Mouse (Mus musculus): ENCODE data around the gene Aox3. TPM values are rescaled to one million over a fixed set of nuclear protein-coding genes. Genes with fewer than 3 reads are reported as not detected.
A peak's percentile ranks its signal among the peaks of the same experiment; 100 is the strongest.

Aox3 gene
- polyA plus RNA-seq (2014; fragmentation: Nextera tagmentation; extraction: Ambion mirVana) = not detected in 2 replicates

GRCm38 (mm10) chr1:58112880-58113279 lies at the start of gene Aox3:
Gene Aox3, plus strand, starts transcription at chr1:58113130.
- Histone ChIP-seq H3K4me2 (no peak within 1 kb of the TSS), H3K4me1 (replicated peaks; ENCODE audit: control insufficient read depth, insufficient read depth, low read length) (no peaks in the 10 kb centered on the region), H3K27me3 (replicated peaks; ENCODE audit: control insufficient read depth, insufficient read depth, low read length) (no peaks in the 10 kb centered on the region), H3K27ac (ENCODE audit: low read depth, low read length) (no peak within 1 kb of the TSS), H3K36me3 (ENCODE audit: control insufficient read depth, insufficient read depth, low read length) (no peaks in the 10 kb centered on the region), H3K9me3 (ENCODE audit: control insufficient read depth, low read length) (no peaks in the 10 kb centered on the region), H3K9ac (ENCODE audit: low read depth, low read length) (no peak within 1 kb of the TSS), H3K4me3 (ENCODE audit: low read depth, low read length) (no peak within 1 kb of the TSS)
- peak; percentile 40 for DNase-seq (ENCODE audit: low spot score)
- no peak for ATAC-seq (replicated peaks; ENCODE audit: low FRiP score)
- WGBS = 14% methylated on average over 11 of the region's 11 CpGs

GRCm38 (mm10) chr1:58065151-58065550 lies 47.8 kb upstream of the Aox3 start:
- H3K36me3 ChIP-seq (ENCODE audit: control insufficient read depth, insufficient read depth, low read length) = no peaks in the 10 kb centered on the region
- WGBS = 92% methylated on average over 5 of the region's 5 CpGs
- no peak for ATAC-seq (replicated peaks; ENCODE audit: low FRiP score)

GRCm38 (mm10) chr1:58065606-58066005 lies 47.3 kb upstream of the Aox3 start:
- H3K9me3 ChIP-seq (ENCODE audit: control insufficient read depth, low read length) = no peaks in the 10 kb centered on the region
- H3K4me3 ChIP-seq (ENCODE audit: low read depth, low read length) = no peak overlapping the region
- H3K4me1 ChIP-seq (replicated peaks; ENCODE audit: control insufficient read depth, insufficient read depth, low read length) = no peaks in the 10 kb centered on the region
- ATAC-seq (replicated peaks; ENCODE audit: low FRiP score) = no peak
- 79% methylated on average over 3 of the region's 3 CpGs for WGBS
- no peaks in the 10 kb centered on the region for H3K27me3 ChIP-seq (replicated peaks; ENCODE audit: control insufficient read depth, insufficient read depth, low read length)
- H3K27ac ChIP-seq (ENCODE audit: low read depth, low read length) = no peak overlapping the region
- DNase-seq (ENCODE audit: low spot score) = no peak
- H3K4me2 ChIP-seq = no peak overlapping the region
- H3K36me3 ChIP-seq (ENCODE audit: control insufficient read depth, insufficient read depth, low read length) = no peaks in the 10 kb centered on the region
- H3K9ac ChIP-seq (ENCODE audit: low read depth, low read length) = no peak overlapping the region

More at GRCm38 (mm10) chr1:58065151-58065550, 47.8 kb upstream of the Aox3 start:
- Histone ChIP-seq H3K9me3 (ENCODE audit: control insufficient read depth, low read length) (no peaks in the 10 kb centered on the region), H3K4me3 (ENCODE audit: low read depth, low read length) (no peak overlapping the region), H3K4me1 (replicated peaks; ENCODE audit: control insufficient read depth, insufficient read depth, low read length) (no peaks in the 10 kb centered on the region), H3K9ac (ENCODE audit: low read depth, low read length) (no peak overlapping the region), H3K27me3 (replicated peaks; ENCODE audit: control insufficient read depth, insufficient read depth, low read length) (no peaks in the 10 kb centered on the region), H3K4me2 (no peak overlapping the region), H3K27ac (ENCODE audit: low read depth, low read length) (no peak overlapping the region)
- no peak for DNase-seq (ENCODE audit: low spot score)

- no peak overlapping the region for H3K4me2 ChIP-seq
- ATAC-seq (replicated peaks; ENCODE audit: low FRiP score) (no peak), DNase-seq (ENCODE audit: low spot score) (no peak)
- no peaks in the 10 kb centered on the region for H3K9me3 ChIP-seq (ENCODE audit: control insufficient read depth, low read length)
- H3K27ac ChIP-seq (ENCODE audit: low read depth, low read length) = no peak overlapping the region
- no peaks in the 10 kb centered on the region for H3K36me3 ChIP-seq (ENCODE audit: control insufficient read depth, insufficient read depth, low read length)
- H3K27me3 ChIP-seq (replicated peaks; ENCODE audit: control insufficient read depth, insufficient read depth, low read length) = no peaks in the 10 kb centered on the region
- WGBS = 84% methylated on average over 6 of the region's 6 CpGs
- H3K4me3 ChIP-seq (ENCODE audit: low read depth, low read length) = no peak overlapping the region
- H3K4me1 ChIP-seq (replicated peaks; ENCODE audit: control insufficient read depth, insufficient read depth, low read length) = no peaks in the 10 kb centered on the region
- H3K9ac ChIP-seq (ENCODE audit: low read depth, low read length) = no peak overlapping the region
Measured at GRCm38 (mm10) chr1:58069181-58069580, 43.7 kb upstream of the Aox3 start.

- 87% methylated on average over 11 of the region's 11 CpGs for WGBS
Measured at GRCm38 (mm10) chr1:58070091-58070490, 42.8 kb upstream of the Aox3 start.

GRCm38 (mm10) chr1:58071006-58071405 lies 41.9 kb upstream of the Aox3 start:
- Histone ChIP-seq H3K27ac (ENCODE audit: low read depth, low read length) (no peak overlapping the region), H3K4me3 (ENCODE audit: low read depth, low read length) (no peak overlapping the region), H3K9ac (ENCODE audit: low read depth, low read length) (no peak overlapping the region), H3K9me3 (ENCODE audit: control insufficient read depth, low read length) (no peaks in the 10 kb centered on the region), H3K27me3 (replicated peaks; ENCODE audit: control insufficient read depth, insufficient read depth, low read length) (no peaks in the 10 kb centered on the region), H3K4me2 (no peak overlapping the region), H3K36me3 (ENCODE audit: control insufficient read depth, insufficient read depth, low read length) (no peaks in the 10 kb centered on the region), H3K4me1 (replicated peaks; ENCODE audit: control insufficient read depth, insufficient read depth, low read length) (no peaks in the 10 kb centered on the region)
- no peak for DNase-seq (ENCODE audit: low spot score)
- no peak for ATAC-seq (replicated peaks; ENCODE audit: low FRiP score)
- WGBS = 75% methylated on average over 9 of the region's 9 CpGs

More at GRCm38 (mm10) chr1:58070091-58070490, 42.8 kb upstream of the Aox3 start:
- Histone ChIP-seq H3K9me3 (ENCODE audit: control insufficient read depth, low read length) (no peaks in the 10 kb centered on the region), H3K36me3 (ENCODE audit: control insufficient read depth, insufficient read depth, low read length) (no peaks in the 10 kb centered on the region), H3K27ac (ENCODE audit: low read depth, low read length) (no peak overlapping the region), H3K9ac (ENCODE audit: low read depth, low read length) (no peak overlapping the region), H3K4me1 (replicated peaks; ENCODE audit: control insufficient read depth, insufficient read depth, low read length) (no peaks in the 10 kb centered on the region), H3K27me3 (replicated peaks; ENCODE audit: control insufficient read depth, insufficient read depth, low read length) (no peaks in the 10 kb centered on the region), H3K4me3 (ENCODE audit: low read depth, low read length) (no peak overlapping the region), H3K4me2 (no peak overlapping the region)
- ATAC-seq (replicated peaks; ENCODE audit: low FRiP score) (no peak), DNase-seq (ENCODE audit: low spot score) (no peak)

GRCm38 (mm10) chr1:58071509-58071908 lies 41.4 kb upstream of the Aox3 start:
- Histone ChIP-seq H3K36me3 (ENCODE audit: control insufficient read depth, insufficient read depth, low read length) (no peaks in the 10 kb centered on the region), H3K9ac (ENCODE audit: low read depth, low read length) (no peak overlapping the region), H3K27ac (ENCODE audit: low read depth, low read length) (no peak overlapping the region), H3K4me2 (no peak overlapping the region), H3K4me1 (replicated peaks; ENCODE audit: control insufficient read depth, insufficient read depth, low read length) (no peaks in the 10 kb centered on the region), H3K9me3 (ENCODE audit: control insufficient read depth, low read length) (no peaks in the 10 kb centered on the region), H3K27me3 (replicated peaks; ENCODE audit: control insufficient read depth, insufficient read depth, low read length) (no peaks in the 10 kb centered on the region), H3K4me3 (ENCODE audit: low read depth, low read length) (no peak overlapping the region)
- ATAC-seq (replicated peaks; ENCODE audit: low FRiP score) (no peak), DNase-seq (ENCODE audit: low spot score) (no peak)
- 71% methylated on average over 1 of the region's 1 CpGs for WGBS

- H3K27me3 ChIP-seq (replicated peaks; ENCODE audit: control insufficient read depth, insufficient read depth, low read length) = no peaks in the 10 kb centered on the region
- H3K36me3 ChIP-seq (ENCODE audit: control insufficient read depth, insufficient read depth, low read length) = no peaks in the 10 kb centered on the region
- DNase-seq (ENCODE audit: low spot score) (no peak), ATAC-seq (replicated peaks; ENCODE audit: low FRiP score) (no peak)
- no peaks in the 10 kb centered on the region for H3K4me1 ChIP-seq (replicated peaks; ENCODE audit: control insufficient read depth, insufficient read depth, low read length)
- WGBS = 69% methylated on average over 2 of the region's 2 CpGs
- H3K4me2 ChIP-seq = no peak overlapping the region
- no peaks in the 10 kb centered on the region for H3K9me3 ChIP-seq (ENCODE audit: control insufficient read depth, low read length)
- no peak overlapping the region for H3K27ac ChIP-seq (ENCODE audit: low read depth, low read length)
- H3K9ac ChIP-seq (ENCODE audit: low read depth, low read length) = no peak overlapping the region
- no peak overlapping the region for H3K4me3 ChIP-seq (ENCODE audit: low read depth, low read length)
Measured at GRCm38 (mm10) chr1:58072416-58072815, 40.5 kb upstream of the Aox3 start.

- Histone ChIP-seq H3K27me3 (replicated peaks; ENCODE audit: control insufficient read depth, insufficient read depth, low read length) (no peaks in the 10 kb centered on the region), H3K4me3 (ENCODE audit: low read depth, low read length) (no peak overlapping the region), H3K27ac (ENCODE audit: low read depth, low read length) (no peak overlapping the region), H3K4me1 (replicated peaks; ENCODE audit: control insufficient read depth, insufficient read depth, low read length) (no peaks in the 10 kb centered on the region), H3K4me2 (no peak overlapping the region), H3K9ac (ENCODE audit: low read depth, low read length) (no peak overlapping the region), H3K9me3 (ENCODE audit: control insufficient read depth, low read length) (no peaks in the 10 kb centered on the region), H3K36me3 (ENCODE audit: control insufficient read depth, insufficient read depth, low read length) (no peaks in the 10 kb centered on the region)
- WGBS = 74% methylated on average over 12 of the region's 12 CpGs
- DNase-seq (ENCODE audit: low spot score) (no peak), ATAC-seq (replicated peaks; ENCODE audit: low FRiP score) (no peak)
Measured at GRCm38 (mm10) chr1:58072991-58073730, 39.8 kb upstream of the Aox3 start.
